Mouse (Mus musculus) lung, postnatal 10 days (tissue): ENCODE measurements at regions not wholly inside any gene's neighbourhood (a gene's known extent, or its start where the extent isn't known, plus 50 kb on each side); places are given as distances from the start of the nearest gene placed in this dataset.

ENCODE experiments used
- DNase-seq: peaks from one replicate; pipeline ENCODE4 v3.0.0; 2021

DNA sequence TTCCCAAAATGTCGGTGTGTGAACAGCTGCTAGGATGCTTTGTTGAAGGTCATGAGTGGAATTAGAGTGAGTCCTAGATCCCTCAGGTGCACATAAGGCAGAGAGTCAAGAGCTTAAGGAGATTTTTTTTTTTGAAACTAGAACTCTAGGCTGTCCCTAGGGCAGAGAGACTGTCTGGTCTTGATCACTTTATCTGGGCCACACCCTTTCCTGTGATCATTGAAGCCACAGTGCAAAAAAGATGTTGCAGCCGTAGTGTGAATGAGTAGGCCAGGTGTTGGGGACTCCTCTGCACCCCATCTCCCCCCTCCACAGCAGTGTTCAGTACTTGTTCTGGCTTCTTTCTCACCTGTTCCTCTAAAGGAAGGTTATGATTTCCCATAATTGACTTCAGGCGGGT lies 153.9 kb downstream of the Katnal1 start:
- no peak for DNase-seq

DNA sequence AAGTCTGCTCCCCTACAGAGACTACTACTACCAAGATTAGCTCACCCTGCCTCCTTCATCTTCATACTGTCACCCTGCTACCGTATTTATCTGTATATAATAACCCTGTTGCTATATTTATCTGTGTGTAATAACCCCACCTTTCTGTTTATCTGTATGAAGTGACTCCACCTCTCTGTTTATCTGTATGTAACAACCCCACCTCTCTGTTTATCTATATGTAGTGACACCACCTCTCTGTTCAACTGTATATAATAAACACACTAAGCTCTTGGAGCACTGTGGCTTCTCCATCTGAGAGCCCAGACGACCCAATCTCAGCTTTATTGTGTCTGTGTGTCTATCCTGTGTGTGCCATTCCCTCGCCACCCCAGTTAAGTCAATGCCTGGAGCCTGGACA lies 154.7 kb downstream of the Katnal1 start:
- DNase-seq: no peak

- DNase-seq: no peak
Observed at GRCm38 (mm10) chr5:148769452-148769851, 159.7 kb downstream of the Katnal1 start.

- DNase-seq: no peak
Observed at GRCm38 (mm10) chr5:148768346-148768745, 160.8 kb downstream of the Katnal1 start.

- DNase-seq: no peak
Observed at GRCm38 (mm10) chr5:148765993-148766392, 163.1 kb downstream of the Katnal1 start.

GRCm38 (mm10) chr5:148760108-148760507 lies 169.0 kb downstream of the Katnal1 start:
- no peak for DNase-seq

GRCm38 (mm10) chr5:148758786-148759185 lies 170.3 kb downstream of the Katnal1 start:
- DNase-seq: peak; percentile 26

GRCm38 (mm10) chr5:148757715-148758114 lies 171.4 kb downstream of the Katnal1 start:
- no peak for DNase-seq

DNA sequence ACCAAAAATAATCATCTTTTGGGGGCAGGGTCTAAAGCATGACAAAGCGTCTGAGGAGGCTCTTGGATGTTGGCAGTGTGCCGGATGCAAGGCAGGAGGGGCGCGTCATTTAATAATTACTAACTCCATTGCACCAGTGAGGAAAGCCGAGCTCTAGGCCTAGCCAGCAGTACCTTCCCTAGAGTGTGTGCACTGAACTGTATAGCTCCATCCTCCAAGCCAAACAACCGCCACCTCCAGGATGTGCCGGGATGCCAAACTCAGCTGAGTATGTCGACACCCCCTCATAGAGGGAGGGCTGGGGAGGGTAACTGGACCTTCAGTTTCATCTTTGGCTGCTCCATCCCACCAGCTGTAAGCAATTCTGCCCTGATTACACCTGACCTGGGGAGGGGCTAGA lies 171.9 kb downstream of the Katnal1 start:
- DNase-seq: peak; percentile 45

DNA sequence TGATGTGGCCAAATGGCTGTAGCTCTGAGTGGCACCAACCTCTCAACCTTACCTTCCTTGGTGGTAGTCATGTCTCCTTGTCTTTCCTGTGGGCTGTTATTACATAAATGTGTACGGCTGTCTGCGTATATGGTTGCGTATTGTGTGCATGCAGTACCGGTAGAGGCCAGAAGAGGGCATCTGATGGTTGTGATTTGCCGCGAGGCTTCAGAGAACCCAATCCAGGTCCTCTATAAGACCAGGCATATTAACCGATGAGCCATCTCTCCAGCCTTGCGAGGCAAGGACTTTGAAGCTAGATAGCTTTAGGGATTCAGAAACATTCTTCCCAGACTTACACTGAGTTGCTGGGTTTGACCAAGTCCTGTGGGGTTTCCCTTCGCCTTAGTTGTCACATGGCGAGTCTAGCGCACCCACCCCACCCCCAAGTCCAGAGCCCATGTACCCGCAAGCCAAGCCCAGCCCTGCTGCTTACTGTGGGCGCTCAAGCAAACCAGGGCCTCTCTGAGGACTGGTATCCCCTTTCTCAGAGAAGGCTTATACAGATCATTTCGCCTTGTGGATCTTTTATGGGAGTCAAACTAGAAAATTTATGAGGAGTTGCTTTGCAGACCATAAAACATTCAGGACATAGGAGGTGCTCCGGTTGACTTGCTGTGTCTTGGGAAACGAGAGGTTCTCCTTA lies 172.7 kb downstream of the Katnal1 start:
- DNase-seq: no peak

DNA sequence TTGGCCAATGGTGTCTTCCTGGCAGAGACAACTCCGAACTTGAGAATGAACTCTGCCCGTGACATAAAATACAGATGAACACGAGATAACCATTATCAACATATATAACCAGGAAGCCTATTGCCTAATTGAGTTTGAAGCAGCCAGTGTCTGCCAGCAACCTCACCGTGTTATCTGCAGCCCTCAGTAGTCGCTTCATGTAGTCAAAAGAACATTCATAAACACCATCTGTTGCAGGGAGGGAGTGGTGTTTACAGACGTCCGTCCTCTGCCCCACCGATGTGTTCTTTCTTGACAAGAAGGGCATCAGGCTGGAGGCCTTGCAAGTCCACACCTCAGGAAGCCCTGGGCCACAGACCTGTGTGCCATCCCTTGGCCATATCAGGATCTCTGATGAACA lies 173.3 kb downstream of the Katnal1 start:
- DNase-seq: no peak

GRCm38 (mm10) chr5:148754896-148755295 lies 174.2 kb downstream of the Katnal1 start:
- peak; percentile 30 for DNase-seq

GRCm38 (mm10) chr5:148754363-148754762 lies 174.8 kb downstream of the Katnal1 start:
- DNase-seq: no peak

DNA sequence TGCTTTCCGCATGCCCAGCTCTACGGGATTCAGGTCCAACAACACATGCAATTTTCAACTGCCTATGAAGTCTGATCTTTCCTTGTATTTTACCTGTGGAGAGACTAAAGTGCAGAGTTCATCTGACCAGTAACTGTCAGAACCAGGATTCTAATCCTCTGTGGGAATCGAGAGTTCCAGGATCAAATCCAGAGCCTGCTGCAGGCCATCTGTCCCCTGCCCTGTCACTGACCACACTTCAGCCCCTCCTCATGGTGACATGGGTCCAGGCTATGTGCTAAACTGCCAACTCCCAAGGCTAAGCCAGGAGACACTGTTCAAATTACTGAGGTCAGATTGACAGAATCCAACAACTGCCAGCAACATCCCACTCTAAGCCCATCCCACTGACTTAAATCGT lies 175.7 kb downstream of the Katnal1 start:
- no peak for DNase-seq

DNA sequence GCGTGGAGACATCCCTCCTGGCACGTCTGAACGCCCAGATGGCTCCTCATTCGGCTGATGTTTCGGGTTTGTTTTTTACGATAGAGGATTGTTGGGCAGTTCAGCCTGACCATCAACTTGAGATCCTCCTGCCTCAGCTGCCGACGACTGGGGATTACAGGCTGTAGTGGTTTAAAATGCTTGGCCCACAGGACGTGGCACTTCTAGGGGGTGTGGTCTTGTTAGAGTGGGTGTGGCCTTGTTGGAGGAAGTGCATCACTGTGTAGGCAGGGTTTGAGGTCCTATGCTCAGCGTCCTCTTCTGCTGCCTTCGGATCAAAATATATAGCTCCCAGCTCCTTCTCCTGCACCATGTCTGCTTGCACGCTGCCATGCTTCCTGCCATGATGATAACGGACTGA lies 177.1 kb downstream of the Katnal1 start:
- no peak for DNase-seq

DNA sequence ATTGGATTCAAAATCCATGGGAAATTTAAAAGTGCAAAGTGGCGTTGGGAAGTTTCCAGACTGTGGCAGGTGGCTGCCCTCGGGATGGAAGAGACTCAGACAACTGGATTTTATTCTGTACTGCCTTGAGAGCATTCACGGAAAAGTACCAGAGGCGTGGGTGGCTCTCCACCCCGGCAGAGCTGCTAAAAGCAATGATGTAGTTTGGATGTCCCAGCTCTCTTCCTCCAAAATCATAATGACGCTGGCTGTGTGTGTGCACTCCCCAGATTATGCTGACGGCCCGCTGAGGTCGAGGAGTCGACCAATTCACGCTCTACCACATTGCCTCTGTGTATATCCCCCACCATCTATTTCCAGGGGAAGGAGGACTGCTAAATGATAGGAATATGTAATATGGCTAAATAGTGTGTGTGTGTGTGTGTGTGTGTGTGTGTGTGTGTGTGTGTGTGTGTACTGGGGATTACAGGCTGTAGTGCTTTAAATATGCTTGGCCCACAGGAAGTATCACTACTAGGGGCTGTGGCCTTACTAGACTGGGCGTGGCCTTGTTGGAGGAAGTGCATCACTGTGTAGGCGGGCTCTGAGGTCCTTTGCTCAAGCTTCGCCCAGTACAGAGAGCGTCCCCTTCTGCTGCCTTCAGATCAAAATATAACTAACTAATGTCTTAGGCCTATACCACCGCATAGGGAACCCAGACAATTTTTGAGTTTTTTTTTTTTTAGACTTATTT lies 179.0 kb downstream of the Katnal1 start:
- DNase-seq: no peak

DNA sequence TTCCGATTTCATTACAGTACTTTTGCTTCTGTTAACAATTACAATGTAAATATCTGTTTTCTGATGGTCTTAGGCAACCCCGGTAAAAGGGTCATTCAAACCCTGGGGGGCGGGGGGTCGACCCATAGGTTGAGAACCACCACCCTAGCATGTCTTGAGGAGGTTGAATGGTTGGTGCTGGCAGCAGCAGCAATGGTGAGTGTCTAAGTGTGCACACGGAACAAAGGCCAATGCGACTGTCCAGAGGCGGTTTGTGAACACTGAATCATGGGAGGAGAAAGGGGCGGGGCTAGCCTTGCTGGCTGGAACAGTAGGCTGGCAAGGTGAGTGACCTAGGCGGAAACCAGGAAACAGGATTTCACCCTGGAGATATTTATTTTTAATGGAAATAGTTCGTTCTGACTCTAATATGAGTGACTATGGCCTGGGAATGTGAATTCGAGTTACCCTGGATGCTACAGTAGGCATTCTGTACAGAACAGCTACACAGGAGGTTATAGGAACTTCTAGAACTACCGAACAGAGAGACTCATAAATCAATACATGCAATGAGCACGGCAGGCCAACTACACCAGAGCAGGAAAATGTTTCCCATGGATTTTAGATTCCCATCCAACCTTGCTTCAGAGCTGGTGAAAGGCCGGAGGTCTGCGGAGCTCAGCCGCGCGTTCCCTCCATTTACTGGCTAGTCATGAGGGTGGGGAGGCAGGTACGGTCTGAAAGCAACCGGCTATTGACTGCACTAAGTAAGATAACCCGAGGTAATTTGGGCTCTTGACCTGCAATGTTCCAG lies 181.0 kb downstream of the Katnal1 start:
- no peak for DNase-seq

- no peak for DNase-seq
Observed at GRCm38 (mm10) chr5:148747549-148747948, 181.6 kb downstream of the Katnal1 start.

DNA sequence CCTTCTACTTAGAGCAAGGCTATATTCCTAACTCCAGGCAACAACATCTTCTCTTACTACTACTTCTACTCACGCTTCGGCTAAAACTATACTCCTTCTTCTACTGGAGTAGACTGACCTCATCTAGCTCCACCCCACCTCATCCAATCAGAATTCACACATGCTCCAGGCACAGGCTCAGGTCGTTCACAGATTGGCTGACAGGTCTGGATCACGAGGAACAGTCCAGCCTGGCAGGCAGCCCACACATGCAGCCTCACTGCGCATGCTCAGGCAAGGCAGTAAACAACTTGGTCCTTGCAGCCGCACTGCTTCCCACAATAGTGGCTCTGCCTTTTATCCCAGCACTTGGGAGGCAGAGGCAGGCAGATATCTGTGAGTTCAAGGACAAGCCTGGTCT lies 182.4 kb downstream of the Katnal1 start:
- peak; percentile 52 for DNase-seq

DNA sequence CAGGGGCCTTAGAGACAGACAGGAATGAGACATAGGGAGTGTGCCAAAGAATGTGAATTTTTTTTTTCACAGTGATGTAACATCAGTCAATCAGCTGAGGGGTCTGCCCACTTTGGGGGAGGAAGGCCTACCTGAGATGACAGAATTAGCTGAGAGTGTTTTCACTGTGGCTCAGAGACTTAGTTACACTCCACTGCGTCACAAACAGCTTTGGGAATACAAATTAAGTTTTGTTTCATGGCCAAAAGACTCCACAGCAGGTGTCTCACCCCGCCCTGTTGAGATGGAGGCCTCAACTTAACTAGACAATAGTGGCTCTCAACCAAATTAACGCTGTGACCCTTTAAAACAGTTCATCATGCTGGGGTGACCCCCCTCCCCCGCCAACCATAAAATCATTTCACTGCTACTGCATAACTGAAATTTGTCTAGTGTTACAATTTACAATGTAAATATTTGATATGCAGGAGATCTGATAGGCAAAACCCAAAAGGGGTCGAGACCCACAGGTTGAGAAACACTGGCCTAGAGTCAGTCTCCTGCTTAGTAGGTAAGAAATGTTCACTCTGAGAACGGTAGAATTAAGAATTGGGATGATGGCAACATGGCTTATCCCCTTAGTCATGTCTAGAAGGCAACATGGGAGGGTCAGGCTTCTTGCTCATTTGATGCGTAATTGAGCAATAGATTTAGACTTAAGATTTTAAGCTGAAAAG lies 184.3 kb downstream of the Katnal1 start:
- no peak for DNase-seq

DNA sequence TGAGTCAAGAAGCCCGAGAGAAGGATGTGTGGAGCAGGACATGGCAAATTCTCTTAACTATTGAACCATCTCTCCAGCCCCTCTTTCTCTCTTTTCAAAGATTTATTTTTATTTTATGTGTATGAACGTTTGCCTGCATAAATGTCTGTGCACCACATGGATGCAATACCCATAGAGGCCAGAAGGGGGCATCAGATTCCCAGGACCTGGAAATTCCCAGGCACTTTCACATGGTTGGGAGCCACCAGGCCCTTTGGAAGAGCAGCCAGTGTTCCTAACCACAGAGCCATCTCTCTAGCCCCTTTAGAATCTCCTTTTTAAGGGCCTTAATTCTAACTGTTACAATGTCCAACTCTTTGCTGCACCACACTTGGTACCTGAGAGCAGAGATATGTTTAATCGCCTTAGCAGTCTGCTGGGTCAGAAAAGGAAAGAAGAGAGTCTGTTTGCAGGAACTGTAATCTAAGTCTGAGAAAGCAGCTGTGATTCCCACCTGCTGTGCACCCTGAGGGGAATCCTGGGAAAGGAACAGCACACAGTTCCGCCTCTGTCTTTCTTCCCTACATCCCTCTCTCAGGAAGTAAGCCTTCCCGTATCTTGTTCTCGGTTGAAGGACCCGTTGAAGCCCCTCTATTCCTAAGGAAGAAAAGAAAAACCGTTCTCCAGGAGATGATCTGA lies 186.8 kb downstream of the Katnal1 start:
- DNase-seq: peak; percentile 22

- peak; percentile 76 for DNase-seq
Observed at GRCm38 (mm10) chr5:148741267-148742004, 187.7 kb downstream of the Katnal1 start.
